Mouse (Mus musculus) kidney, adult 11 months (tissue): ENCODE measurements around the gene Rnf123.
"Not testable (repeated sequence)": the region's sequence is repeated elsewhere in the genome, so short reads cannot be mapped to it uniquely, and the experiment has no call there.

Experiments used
- DNase-seq: peaks from one replicate; pipeline ENCODE4 v3.0.0; 2022

Gene Rnf123

DNA sequence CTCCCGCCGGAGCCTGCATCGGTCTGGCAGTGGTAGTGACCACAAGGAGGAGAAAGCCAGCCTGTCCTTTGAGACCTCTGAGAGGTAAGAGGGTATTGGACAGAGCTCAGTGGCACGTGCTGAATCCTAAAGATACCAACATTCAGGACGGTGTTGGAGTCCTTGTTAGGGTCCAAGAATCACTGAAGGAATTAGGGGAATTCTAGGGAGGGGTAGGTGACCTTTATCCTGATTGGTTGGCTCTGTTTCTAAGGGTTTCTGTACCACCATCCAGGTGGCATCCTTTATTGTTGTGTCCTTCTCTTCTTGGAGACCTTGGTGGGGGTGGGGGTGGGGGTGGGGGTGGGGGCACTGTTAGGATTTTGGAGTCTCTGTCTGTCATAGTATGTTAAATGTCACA lies 51.0 kb downstream of the Rnf123 start:
- no peak for DNase-seq

DNA sequence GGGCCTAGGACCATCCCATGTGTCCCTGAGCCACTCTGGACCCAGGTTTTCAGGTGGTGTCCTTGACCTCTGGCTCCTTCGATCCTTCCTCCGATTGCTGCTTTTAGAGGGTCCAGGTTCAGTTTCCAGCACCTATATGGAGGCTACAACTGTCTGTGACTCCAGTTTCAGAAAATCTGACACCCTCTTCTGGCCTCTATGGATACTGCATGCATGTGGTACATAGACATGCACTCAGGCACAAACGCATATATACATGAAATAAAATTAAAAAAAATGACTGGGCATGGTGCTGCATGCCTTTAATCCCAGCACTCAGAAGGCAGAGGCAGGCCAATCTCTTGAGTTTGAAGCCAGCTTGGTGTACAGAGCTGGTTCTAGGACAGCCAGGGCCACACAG lies 55.3 kb downstream of the Rnf123 start:
- no peak for DNase-seq

DNA sequence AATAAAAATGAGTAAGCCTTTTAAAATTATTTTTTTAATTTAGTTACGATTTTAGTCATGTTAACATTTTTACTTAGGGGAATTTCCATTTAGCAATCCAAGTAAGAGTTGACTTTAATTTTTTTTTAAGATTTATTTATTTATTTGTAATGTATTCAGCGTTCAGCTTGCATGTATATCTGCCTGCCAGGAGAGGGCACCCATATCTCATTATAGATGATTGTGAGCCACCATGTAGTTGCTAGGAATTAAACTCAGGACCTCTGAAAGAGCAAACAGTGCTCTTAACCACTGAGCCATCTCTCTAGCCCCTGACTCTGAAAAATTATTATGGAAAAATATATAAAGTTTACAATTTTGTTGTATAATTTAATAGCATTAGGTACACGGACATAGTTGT lies 56.6 kb downstream of the Rnf123 start:
- DNase-seq, result no peak

DNA sequence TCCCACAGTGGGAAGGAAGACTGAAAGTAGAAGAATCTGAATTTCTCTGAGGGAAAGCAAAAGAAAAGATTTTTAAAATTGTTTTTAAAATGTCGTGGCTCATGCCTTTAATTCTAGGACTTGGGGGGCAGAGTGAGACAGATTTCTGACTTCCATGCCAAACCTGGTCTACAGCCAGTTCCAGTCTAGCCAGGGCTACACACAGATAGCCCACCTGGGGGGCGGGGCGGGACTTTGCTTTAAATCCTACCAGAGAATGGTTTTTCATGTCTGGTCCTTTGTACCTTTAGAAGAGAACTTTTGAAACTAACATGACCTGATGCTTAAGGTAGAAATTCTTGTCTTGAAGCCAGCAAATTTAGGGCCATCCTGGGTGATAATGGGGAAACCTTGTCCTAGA lies 59.9 kb downstream of the Rnf123 start:
- no peak for DNase-seq

DNA sequence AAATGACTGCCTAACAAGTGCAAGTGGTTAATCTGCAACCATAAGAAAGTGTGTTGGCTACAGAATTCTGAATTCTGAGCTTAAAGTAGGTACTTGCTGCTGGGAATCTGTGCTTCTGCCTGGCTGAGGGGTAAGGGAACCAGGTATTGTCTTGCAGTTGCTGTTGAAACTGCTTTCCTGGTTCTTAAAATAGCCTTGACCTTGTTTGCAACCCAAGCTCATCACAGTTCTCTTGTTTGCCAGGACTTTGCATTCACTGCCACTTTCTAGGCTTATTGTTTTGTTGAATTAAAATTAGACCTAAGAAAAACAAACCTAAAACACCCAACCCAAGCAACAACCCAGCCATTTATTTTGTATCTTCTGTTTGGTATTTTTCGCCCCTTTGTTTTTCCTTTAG lies 62.4 kb downstream of the Rnf123 start:
- DNase-seq, result no peak

DNA sequence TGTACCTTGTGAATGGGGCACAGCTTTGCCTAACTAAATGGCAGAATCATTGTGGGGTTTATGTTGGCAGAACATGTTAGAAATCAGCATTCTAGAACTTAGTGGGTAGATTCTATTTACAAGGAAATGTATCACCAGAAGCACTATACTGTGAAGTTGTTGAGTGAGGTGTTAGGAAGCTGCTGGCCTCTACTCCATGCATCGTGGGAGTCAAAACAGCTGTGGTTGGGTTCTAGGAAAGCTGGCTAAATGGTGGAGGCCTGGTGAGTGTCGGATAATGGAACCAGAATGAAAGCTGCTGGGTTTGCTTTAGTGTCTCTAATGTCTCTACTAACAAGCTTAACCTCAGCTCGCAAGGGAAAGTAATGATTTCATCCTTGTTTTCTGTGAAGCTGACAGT lies 66.0 kb downstream of the Rnf123 start:
- no peak for DNase-seq

DNA sequence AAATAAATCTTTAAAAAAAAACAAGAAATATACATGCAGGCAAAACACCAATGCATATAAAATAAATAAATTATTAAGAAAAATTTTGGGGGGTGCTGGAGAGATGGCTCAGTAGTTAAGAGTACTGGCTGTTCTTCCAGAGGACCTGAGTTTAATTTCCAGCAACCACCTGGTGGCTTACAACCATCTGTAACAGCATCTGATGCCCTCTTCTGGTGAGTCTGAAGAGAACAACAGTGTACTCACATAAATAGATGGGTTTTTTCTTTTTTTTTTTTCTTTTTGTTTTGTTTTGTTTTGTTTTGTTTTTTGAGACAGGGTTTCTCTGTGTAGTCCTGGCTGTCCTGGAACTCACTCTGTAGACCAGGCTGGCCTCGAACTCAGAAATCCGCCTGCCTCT lies 69.6 kb downstream of the Rnf123 start:
- not testable (repeated sequence) for DNase-seq

DNA sequence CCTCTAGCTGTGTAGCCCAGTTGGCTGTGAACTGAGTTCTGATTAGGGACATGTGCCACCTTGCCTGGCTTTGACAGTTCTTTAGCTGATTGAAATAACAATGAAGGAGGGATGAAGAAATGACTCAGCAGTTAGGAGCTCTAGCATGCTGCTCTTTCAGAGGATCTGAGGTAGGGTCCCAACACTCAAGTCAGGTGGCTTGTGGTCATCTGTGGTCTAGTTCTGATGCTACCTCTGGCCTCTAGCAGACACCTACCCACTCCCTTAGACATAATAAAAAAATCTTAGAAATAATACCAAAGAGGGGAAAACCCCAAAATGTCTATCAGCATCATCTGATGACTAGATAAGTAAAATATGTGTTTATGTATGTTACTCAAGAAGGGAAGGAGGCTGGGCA lies 72.8 kb downstream of the Rnf123 start:
- DNase-seq, result no peak

DNA sequence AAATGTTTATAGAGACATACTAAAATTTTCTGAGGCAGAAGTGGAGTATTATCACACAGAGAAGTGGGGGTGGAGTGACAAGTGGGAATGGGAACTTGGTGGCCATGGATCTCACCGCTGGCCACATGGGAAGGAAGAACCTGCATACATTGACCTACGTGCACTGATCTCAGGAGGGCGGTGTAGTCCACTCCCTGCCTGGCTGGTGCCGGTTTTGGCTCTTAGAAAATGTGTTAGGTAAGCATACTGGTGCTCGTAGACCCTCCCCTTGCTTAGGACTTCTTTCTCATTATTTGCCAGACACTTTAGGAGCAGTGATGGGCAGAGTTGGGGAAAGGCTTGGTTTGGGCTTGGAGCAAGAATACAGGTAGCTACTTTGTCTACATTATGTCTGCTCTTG lies 75.1 kb downstream of the Rnf123 start:
- no peak for DNase-seq

DNA sequence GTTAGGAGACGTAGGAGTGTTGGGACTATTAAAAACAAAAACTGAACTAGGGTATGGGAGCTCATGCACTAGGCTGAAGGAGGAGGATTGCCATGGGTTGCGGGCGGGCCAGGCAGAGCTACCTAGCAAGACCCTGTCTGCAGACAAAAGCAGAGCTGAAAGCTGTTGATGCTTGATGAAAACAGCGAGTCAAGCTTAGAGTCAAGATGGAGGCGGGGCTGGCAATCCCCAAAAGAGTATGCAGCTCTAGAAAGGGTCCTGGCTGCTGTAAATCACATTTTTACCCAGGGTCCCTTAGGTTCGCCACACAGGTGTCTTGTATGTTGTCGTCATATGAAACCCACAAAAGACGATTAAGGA lies 79.6 kb downstream of the Rnf123 start:
- DNase-seq, result no peak

DNA sequence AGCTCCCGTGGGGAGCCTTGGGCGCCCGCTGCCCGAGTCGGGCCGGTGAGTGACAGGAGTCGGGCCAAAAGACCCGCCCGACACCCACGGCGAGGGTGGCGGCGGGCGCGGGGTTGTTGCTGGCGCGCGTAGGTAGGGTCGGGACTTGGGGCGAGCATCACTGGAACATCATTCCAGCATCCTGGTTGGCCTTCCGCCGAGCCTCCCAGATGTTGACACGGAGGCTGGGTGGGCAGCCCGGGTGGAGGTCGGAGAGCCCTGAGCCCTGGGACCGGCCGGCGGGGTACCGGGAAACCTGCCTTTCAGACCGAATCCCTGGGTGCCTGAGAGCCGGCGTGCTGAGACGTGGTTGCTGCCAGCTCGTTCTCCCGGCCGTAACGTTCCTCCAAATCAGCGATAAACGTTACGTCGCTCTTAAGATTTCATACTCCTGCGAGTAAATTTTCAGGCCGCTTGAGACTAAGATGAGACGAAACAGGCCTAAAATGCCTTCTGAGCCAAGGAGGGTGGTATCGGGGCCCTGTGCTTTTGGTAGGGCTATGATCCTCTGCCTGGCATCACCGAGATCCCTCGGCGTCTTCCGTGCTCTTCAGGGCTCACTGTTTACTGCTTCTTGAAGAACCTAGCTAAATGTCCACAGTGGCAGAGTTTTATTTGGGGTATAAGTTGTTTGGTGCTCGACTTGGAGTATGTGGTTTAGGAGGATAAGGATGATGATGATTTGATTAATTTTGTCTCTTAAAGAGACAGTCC lies 80.2 kb downstream of the Rnf123 start:
- no peak for DNase-seq

DNA sequence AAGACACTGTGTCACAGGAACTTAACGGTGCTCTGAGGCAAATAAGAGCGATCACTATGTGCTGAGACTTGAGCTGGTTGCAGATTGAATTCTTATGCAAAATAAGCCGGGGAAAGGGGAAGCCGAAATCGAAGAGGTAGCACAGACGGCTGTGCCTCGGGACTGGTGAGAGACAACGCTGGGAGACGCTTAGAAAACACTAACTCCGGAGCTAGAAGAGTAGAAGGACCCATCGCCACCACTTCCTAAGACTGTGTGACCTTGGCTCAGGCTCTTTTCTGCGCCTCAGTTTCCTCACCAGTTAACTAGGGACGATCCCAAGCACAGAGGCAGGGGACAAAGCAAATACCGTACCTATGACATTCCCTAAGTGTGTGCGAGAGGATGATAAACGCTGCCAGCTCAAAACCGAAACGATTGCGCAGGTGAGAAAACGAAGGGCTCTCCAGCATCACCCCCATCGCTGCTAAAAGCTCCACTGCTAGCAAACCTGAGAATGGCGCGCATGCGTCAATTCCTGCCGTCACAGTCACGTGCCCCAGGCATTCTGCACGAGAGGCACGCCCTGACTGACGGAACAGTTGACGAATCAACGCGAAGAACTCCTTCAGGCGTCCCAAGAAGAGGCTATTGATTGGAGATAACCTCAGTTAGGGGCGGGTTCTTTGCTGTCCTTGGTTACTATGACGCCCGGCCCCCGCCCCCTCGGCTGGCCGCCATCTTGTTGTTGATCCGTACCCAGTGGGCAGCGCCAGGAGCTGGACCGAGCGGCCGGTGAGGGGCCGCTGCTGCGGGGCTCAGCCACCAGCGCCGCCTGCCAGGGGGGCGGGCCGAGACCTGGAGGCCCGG lies 81.0 kb downstream of the Rnf123 start, which contains the start of gene Ip6k1:
Gene Ip6k1 (plus strand): TSS at position 580 of the 849 bp plus-strand sequence.
- DNase-seq, result peak; percentile 100
